Mouse (Mus musculus) testis, adult 2 months (tissue): Measurements from ENCODE around the gene Bace2.

Experiments used
- CTCF ChIP-seq: fragments of 200-500 bp; IDR thresholded peaks from 2 replicates; pipeline ENCODE4 v1.5.1; 2012; ENCODE audit warnings: low read depth, mild to moderate bottlenecking, inconsistent platforms, low read length, moderate library complexity; ENCODE audit not compliant: control insufficient read depth, insufficient read depth, insufficient replicate concordance
- POLR2A ChIP-seq: fragments of 200-500 bp; IDR thresholded peaks from 2 replicates; pipeline ENCODE4 v1.6.1; 2012; ENCODE audit warnings: low read depth, mild to moderate bottlenecking, inconsistent platforms, low read length, moderate library complexity; ENCODE audit not compliant: control insufficient read depth

DNA sequence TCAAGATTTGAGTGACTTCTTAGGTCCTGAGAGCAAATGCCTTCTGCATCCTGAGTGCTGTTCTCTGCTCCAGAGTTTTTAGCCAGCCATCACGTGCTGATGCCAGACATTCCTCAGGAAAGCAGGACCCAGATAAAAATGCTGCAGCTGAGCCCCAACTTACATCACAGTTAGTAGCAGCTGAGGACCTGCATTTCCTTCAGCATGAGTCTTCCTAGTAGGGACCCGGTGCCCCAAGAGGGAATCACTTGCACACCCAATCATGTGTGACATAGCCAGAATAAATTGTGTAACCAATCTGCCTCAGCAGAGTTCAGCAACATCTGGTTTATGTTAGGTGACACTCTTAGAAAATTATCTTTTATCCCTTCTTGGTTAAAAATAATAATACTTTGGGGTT is 34.7 kb downstream of the Bace2 start:
- TF ChIP-seq POLR2A: no peak
- TF ChIP-seq CTCF: no peak
